Mouse (Mus musculus): ENCODE measurements around the gene Arl4c. TPM values are rescaled to one million over a fixed set of nuclear protein-coding genes. Genes with fewer than 3 reads are reported as not detected.

Gene Arl4c
- total RNA-seq, 2 experiments from 2014 or later, result 33.0 to 34.9 TPM

Other genes with a start within 250 kb of the Arl4c start
- gene Glrp1, start 192.2 kb downstream of the Arl4c start, total RNA-seq (2021), result not detected